Mouse (Mus musculus): Measurements from ENCODE around the gene D330045A20Rik.

GRCm38 (mm10) chrX:139562925-139563461 is 82.8 kb downstream of the D330045A20Rik start, which contains the start of gene Rnf128:
- no peak for TF ChIP-seq CTCF (IDR thresholded peaks at IDR 0.05; ENCODE audit: low read depth)
- TF ChIP-seq EP300 (IDR thresholded peaks at IDR 0.05; ENCODE audit: low read depth): no peak
